Mouse (Mus musculus) adrenal gland, adult 8-10 months (tissue): ENCODE data around the gene Map4k3. TPM values are rescaled to one million over a fixed set of nuclear protein-coding genes. Genes with fewer than 3 reads are reported as not detected.

Experiments used
- DNase-seq: peaks from one replicate; pipeline ENCODE4 v3.0.0; 2022
- total RNA-seq, 4 experiments: library from RNA; stranded (reverse); gene quantifications; 2 replicates each; pipeline ENCODE4 v1.2.4; 2022

Map4k3 gene
- total RNA-seq, 4 experiments from 2014 or later, result 41.2 to 71.9 (median 51.9) TPM

- DNase-seq, result peak; percentile 52
These were observed 45.2 kb downstream of the Map4k3 start for GRCm38 (mm10) chr17:80683041-80683440.

GRCm38 (mm10) chr17:80678190-80678589 is 50.1 kb downstream of the Map4k3 start:
- no peak for DNase-seq

DNA sequence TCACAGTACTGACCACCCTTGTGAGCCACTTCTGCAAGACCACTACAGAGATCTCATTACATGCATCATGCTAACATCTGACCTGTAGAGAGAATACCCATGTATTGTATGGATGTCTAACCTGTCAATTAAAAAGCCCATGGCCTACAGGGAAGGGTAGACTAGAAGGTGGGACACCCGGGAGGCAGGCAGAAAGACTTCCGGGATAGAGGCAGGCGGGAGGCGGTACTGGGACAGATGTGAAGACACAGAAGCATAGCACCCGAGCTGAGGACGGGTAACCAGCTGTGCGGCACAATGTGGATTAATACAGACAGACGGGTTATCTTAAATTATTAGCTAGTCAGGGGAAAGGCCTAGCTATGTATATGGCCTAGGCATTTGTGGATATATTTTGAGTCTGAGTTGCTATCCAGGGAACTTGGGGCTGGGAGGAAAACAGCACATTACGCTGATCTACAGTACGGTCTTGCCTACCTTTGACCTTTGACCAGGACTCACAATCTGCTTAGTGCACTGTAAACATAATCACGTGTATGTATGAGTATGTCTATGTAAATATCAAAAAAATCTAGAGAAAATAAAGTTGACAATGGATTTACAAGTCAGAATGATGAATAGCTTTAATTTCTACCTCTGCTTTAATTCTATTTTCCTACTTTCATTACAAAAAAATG is 51.3 kb downstream of the Map4k3 start:
- DNase-seq, result no peak

GRCm38 (mm10) chr17:80676211-80676610 is 52.1 kb downstream of the Map4k3 start:
- no peak for DNase-seq

DNA sequence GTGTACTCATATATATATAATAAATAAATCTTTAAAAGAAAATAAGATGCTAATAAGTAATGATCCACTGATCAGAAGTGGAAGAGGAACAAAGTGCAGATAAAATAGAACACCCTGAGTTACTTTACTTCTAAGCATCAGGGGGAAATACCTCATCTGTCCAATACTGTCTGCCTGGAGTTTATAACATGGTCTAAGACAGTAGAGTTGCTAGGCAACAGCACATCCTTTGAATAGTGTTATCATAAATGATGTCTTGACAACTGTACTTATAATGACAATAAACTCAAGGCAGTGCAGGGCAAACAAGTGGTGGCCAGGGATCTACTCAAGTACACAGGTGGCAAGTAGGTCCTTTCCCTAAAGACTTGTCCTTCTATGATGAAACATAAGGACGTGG is 57.9 kb downstream of the Map4k3 start:
- no peak for DNase-seq

- DNase-seq, result no peak
These were observed 64.7 kb downstream of the Map4k3 start for GRCm38 (mm10) chr17:80663623-80664022.

- DNase-seq, result no peak
These were observed 65.3 kb downstream of the Map4k3 start for GRCm38 (mm10) chr17:80662836-80663620.

DNA sequence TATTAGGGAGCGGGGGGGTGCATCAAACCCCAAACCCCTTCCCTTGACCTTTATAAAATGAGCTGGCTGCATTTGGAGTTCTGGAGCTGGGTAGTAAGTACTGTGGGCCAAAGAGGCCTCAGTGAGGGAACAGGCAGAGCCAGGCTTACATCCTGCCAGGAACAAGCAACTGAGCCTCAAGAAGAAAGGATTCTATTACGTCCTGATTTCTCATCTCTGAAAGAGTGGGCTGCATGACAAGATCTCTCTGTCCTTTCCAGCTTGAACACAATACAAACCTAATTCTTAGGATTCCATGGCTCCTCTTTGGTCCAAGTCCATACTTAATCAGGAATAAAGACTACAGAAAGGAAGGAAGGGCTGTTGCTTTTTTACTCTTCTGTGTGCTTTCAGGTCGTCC is 66.4 kb downstream of the Map4k3 start:
- DNase-seq, result no peak

DNA sequence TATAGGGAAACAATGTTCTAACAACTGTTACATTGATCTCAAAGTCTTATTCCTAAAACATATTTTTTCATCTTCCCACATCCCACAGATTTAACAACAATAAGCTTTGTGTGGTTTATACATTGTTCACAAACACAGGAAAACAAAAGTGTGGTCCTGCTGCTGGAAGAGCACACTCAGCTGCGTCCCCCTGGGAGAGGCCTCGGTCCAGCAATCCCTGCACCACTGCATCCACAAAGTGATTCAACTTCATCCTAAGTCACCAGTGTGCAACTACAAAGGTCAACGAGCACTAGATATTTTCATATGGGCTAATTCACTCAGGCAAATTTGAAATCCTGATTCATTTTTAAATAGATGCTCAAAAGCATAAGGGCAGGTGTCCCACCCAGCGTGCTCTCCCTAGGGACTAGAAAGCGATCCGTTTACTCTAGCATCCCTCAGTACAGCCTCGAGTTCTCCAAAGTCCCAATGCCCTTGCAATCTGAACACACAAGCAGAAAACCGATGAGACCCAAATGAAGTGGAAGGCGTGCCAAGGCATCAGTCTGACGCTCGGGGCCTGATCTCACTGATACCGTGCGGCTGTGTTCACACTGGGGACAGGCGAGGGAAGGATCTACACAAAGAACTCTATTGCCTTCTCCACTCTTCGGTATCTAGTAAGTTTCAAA is 67.4 kb downstream of the Map4k3 start:
- no peak for DNase-seq

GRCm38 (mm10) chr17:80660234-80660633 is 68.1 kb downstream of the Map4k3 start:
- DNase-seq, result no peak

- no peak for DNase-seq
These were observed 68.5 kb downstream of the Map4k3 start for GRCm38 (mm10) chr17:80659821-80660220.

- DNase-seq, result no peak
These were observed 74.0 kb downstream of the Map4k3 start for GRCm38 (mm10) chr17:80654323-80654722.

- peak; percentile 28 for DNase-seq
These were observed 75.5 kb downstream of the Map4k3 start for GRCm38 (mm10) chr17:80652740-80653139.

- no peak for DNase-seq
These were observed 81.4 kb downstream of the Map4k3 start for GRCm38 (mm10) chr17:80646843-80647242.

DNA sequence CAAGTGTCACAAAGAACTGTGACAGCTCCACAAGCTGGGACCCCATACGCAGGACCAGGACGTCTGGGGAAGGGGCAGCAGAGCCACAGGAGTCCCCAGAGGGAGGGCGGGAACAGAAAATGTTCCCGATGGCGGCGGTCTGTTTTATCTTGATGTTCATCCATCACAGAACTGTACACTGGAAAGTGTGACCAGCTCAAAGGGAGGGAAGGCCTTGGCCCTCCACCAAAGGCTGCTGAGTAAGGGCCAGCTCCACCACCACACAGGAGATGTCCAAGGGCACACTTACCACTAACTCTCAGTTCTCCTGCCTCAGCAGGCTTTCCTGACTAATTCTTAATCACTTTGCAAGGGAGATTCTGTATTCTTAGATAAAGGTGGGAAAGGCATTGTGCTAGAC is 82.2 kb downstream of the Map4k3 start:
- DNase-seq, result peak; percentile 86

GRCm38 (mm10) chr17:80645694-80646034 is 82.6 kb downstream of the Map4k3 start:
- DNase-seq, result no peak

DNA sequence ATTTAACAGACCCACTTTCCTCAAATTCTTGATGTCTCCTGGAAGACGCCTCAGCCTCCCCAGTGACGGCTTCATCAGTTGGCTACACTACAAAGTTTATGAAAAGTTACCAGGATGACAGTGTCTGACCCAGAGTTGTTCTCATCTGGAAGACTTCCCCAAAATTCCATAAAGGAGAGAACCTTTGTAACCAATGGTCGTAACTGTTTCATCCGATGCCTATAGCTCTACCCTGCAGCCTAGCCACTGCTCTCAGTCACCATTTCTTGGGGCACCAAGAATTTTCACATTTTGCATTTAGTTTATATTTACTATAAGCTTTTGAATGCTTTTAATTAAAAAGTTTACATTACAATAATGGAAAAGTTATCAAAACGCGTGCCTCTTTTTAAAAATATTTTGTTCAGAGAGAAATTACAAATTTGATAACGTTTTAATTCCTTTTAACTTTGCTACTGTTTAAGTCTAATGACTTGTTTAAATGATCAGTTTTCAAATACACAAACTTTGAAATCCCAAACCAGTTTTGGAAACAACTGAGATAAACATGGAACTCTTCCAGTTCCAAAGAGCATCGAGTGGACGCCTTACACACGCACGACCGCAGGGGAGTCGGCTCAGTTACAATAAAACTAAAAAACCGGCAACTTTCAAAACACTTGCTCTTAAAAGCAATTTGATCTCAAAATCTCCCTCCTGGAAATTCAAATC is 83.1 kb downstream of the Map4k3 start:
- DNase-seq, result no peak

- DNase-seq, result no peak
These were observed 83.7 kb downstream of the Map4k3 start for GRCm38 (mm10) chr17:80644567-80644966.

- no peak for DNase-seq
These were observed 90.2 kb downstream of the Map4k3 start for GRCm38 (mm10) chr17:80638121-80638520.

- no peak for DNase-seq
These were observed 92.5 kb downstream of the Map4k3 start for GRCm38 (mm10) chr17:80635794-80636193.

- DNase-seq, result no peak
These were observed 95.4 kb downstream of the Map4k3 start for GRCm38 (mm10) chr17:80632846-80633245.

DNA sequence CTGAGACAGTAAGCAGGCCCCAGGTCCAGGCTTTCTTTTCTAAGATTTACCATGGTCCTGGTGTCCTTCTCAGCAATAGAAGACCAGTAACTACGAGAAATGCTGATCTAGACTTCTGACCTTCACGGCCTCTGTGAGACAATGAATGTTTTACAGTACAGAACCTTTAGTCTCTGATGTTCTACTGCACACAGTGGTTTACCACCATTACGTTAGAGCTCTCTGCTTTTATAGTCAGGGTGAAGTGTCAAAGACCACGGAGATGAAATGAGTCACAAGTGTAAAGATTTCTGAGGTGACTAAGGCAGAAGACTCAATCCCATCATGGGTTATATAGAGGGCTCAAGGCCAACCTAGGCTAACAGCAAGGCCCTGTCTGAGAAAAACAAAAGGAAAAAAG is 95.9 kb downstream of the Map4k3 start:
- no peak for DNase-seq

- no peak for DNase-seq
These were observed 97.3 kb downstream of the Map4k3 start for GRCm38 (mm10) chr17:80631028-80631427.
